ENCODE assay signal across 14 mouse cellular contexts in genomic region chr9:118471296-118471695, GRCm38 (mm10). TPM values are rescaled to one million over a fixed set of nuclear protein-coding genes. Genes with fewer than 3 reads are reported as not detected.
"Had no signal": no experiment of that assay in that cellular context is flagged by ENCODE, and none has a peak within 500 bp of the region (broad histone marks: within the 10 kb centered on the region; RNA-seq: fewer than 3 reads in every experiment).

No protein-coding gene starts in this region.

- DNase-seq: left cerebral cortex, postnatal 4 days; liver; liver, embryonic 13.5 days; liver, postnatal 0 days; lung, adult 18-20 months; lung, adult 2 months; lung, embryonic 14.5 days; lung, postnatal 10 days; lung, postnatal 14 days; lung, postnatal 36 days; lung, postnatal 4 days; midbrain, embryonic 14.5 days had no signal

RNA-seq across cellular contexts. Expression of gene Eomes, which starts 6.7 kb away (rescaled TPM):
- total RNA-seq: liver, adult 2 months; megakaryocyte progenitor cell, adult 5-6 weeks had no signal
